Mouse (Mus musculus): ENCODE measurements at regions not wholly inside any gene's neighbourhood (a gene's known extent, or its start where the extent isn't known, plus 50 kb on each side); places are given as distances from the start of the nearest gene placed in this dataset.

- no peaks in the 10 kb centered on the region for H3K27me3 ChIP-seq (replicated peaks)
- H3K9ac ChIP-seq, result no peak overlapping the region
- peaks cover 37% of the 10 kb centered on the region for H3K4me1 ChIP-seq
- H3K27ac ChIP-seq, result peak overlapping the region; percentile 28
- no peak for ATAC-seq (replicated peaks)
- no peak overlapping the region for H3K4me3 ChIP-seq
- H3K36me3 ChIP-seq (replicated peaks), result no peaks in the 10 kb centered on the region
- 0 out of 2 replicates have a peak overlapping the region, but pooled peaks have one; percentile 9 for H3K4me2 ChIP-seq
- 11% methylated on average over 15 of the region's 15 CpGs for WGBS
- no peaks in the 10 kb centered on the region for H3K9me3 ChIP-seq
Observed at GRCm38 (mm10) chr2:173334856-173335595, 58.7 kb upstream of the Pmepa1 start.

- no peaks in the 10 kb centered on the region for H3K9me3 ChIP-seq
- peaks cover 45% of the 10 kb centered on the region for H3K4me1 ChIP-seq
- 0 out of 2 replicates have a peak, but pooled peaks have one; percentile 43 for ATAC-seq (replicated peaks)
- H3K4me2 ChIP-seq, result no peak overlapping the region
- H3K4me3 ChIP-seq, result no peak overlapping the region
- H3K9ac ChIP-seq, result no peak overlapping the region
- H3K27ac ChIP-seq, result 0 out of 2 replicates have a peak overlapping the region, but pooled peaks have one; percentile 20
- 16% methylated on average over 10 of the region's 10 CpGs for WGBS
- no peaks in the 10 kb centered on the region for H3K27me3 ChIP-seq (replicated peaks)
- H3K36me3 ChIP-seq (replicated peaks), result no peaks in the 10 kb centered on the region
Observed at GRCm38 (mm10) chr2:173335859-173336258, 59.5 kb upstream of the Pmepa1 start.

- Histone ChIP-seq H3K4me1 (peaks cover 49% of the 10 kb centered on the region), H3K27me3 (replicated peaks) (no peaks in the 10 kb centered on the region), H3K4me3 (no peak overlapping the region), H3K9ac (no peak overlapping the region), H3K36me3 (replicated peaks) (no peaks in the 10 kb centered on the region), H3K9me3 (no peaks in the 10 kb centered on the region), H3K4me2 (no peak overlapping the region), H3K27ac (no peak overlapping the region)
- WGBS, result 95% methylated on average over 5 of the region's 5 CpGs
- ATAC-seq (replicated peaks), result no peak
Observed at GRCm38 (mm10) chr2:173337666-173338065, 61.3 kb upstream of the Pmepa1 start.

- H3K9me3 ChIP-seq, result no peaks in the 10 kb centered on the region
- no peak overlapping the region for H3K4me3 ChIP-seq
- ATAC-seq (replicated peaks), result no peak
- 37% methylated on average over 5 of the region's 5 CpGs for WGBS
- no peaks in the 10 kb centered on the region for H3K27me3 ChIP-seq (replicated peaks)
- H3K9ac ChIP-seq, result no peak overlapping the region
- no peak overlapping the region; the same call in 1 of the 2 replicates for H3K27ac ChIP-seq
- H3K36me3 ChIP-seq (replicated peaks), result no peaks in the 10 kb centered on the region
- H3K4me1 ChIP-seq, result peaks cover 54% of the 10 kb centered on the region
- no peak overlapping the region for H3K4me2 ChIP-seq
Observed at GRCm38 (mm10) chr2:173338671-173339070, 62.3 kb upstream of the Pmepa1 start.

- no peak overlapping the region for H3K4me3 ChIP-seq
- H3K4me2 ChIP-seq, result no peak overlapping the region
- no peak for ATAC-seq (replicated peaks)
- no peaks in the 10 kb centered on the region for H3K27me3 ChIP-seq (replicated peaks)
- no peak overlapping the region for H3K9ac ChIP-seq
- H3K9me3 ChIP-seq, result no peaks in the 10 kb centered on the region
- 70% methylated on average over 3 of the region's 3 CpGs for WGBS
- H3K36me3 ChIP-seq (replicated peaks), result no peaks in the 10 kb centered on the region
- H3K27ac ChIP-seq, result no peak overlapping the region; the same call in 1 of the 2 replicates
- peaks cover 53% of the 10 kb centered on the region for H3K4me1 ChIP-seq
Observed at GRCm38 (mm10) chr2:173339211-173339610, 62.9 kb upstream of the Pmepa1 start.

- ATAC-seq (replicated peaks), result peak; percentile 66
Observed at GRCm38 (mm10) chr2:173340044-173340601, 63.8 kb upstream of the Pmepa1 start.

GRCm38 (mm10) chr2:173342605-173343260, 66.4 kb upstream of the Pmepa1 start:
- Histone ChIP-seq H3K9me3 (no peaks in the 10 kb centered on the region), H3K4me2 (no peak overlapping the region), H3K36me3 (replicated peaks) (no peaks in the 10 kb centered on the region), H3K4me3 (no peak overlapping the region), H3K4me1 (peaks cover 31% of the 10 kb centered on the region), H3K27me3 (replicated peaks) (no peaks in the 10 kb centered on the region), H3K27ac (no peak overlapping the region), H3K9ac (no peak overlapping the region)
- ATAC-seq (replicated peaks), result 0 out of 2 replicates have a peak, but pooled peaks have one; percentile 13
- 44% methylated on average over 16 of the region's 16 CpGs for WGBS

More at GRCm38 (mm10) chr2:173340044-173340601, 63.8 kb upstream of the Pmepa1 start:
- Histone ChIP-seq H3K9me3 (no peaks in the 10 kb centered on the region), H3K9ac (no peak overlapping the region), H3K27me3 (replicated peaks) (no peaks in the 10 kb centered on the region), H3K4me3 (0 out of 2 replicates have a peak overlapping the region, but pooled peaks have one; percentile 1), H3K4me1 (peaks cover 44% of the 10 kb centered on the region), H3K4me2 (peak overlapping the region; percentile 36), H3K27ac (peak overlapping the region; percentile 60), H3K36me3 (replicated peaks) (no peaks in the 10 kb centered on the region)
- WGBS, result 3% methylated on average over 26 of the region's 26 CpGs

GRCm38 (mm10) chr2:173343665-173344064, 67.3 kb upstream of the Pmepa1 start:
- no peak overlapping the region for H3K4me2 ChIP-seq
- no peak for ATAC-seq (replicated peaks)
- H3K36me3 ChIP-seq (replicated peaks), result no peaks in the 10 kb centered on the region
- no peaks in the 10 kb centered on the region for H3K27me3 ChIP-seq (replicated peaks)
- no peaks in the 10 kb centered on the region for H3K9me3 ChIP-seq
- no peak overlapping the region for H3K27ac ChIP-seq
- WGBS, result 85% methylated on average over 2 of the region's 2 CpGs
- no peak overlapping the region for H3K9ac ChIP-seq
- H3K4me1 ChIP-seq, result peaks cover 29% of the 10 kb centered on the region
- no peak overlapping the region for H3K4me3 ChIP-seq

GRCm38 (mm10) chr2:173344221-173344620, 67.9 kb upstream of the Pmepa1 start:
- Histone ChIP-seq H3K27me3 (replicated peaks) (no peaks in the 10 kb centered on the region), H3K4me1 (peaks cover 23% of the 10 kb centered on the region), H3K36me3 (replicated peaks) (no peaks in the 10 kb centered on the region), H3K4me2 (no peak overlapping the region), H3K27ac (no peak overlapping the region), H3K9me3 (no peaks in the 10 kb centered on the region), H3K4me3 (no peak overlapping the region), H3K9ac (no peak overlapping the region)
- WGBS, result 93% methylated on average over 5 of the region's 5 CpGs
- ATAC-seq (replicated peaks), result no peak

- H3K27ac ChIP-seq, result no peak overlapping the region
- 75% methylated on average over 11 of the region's 11 CpGs for whole genome bisulfite sequencing
- H3K27me3 ChIP-seq (replicated peaks), result no peaks in the 10 kb centered on the region
- no peaks in the 10 kb centered on the region for H3K36me3 ChIP-seq (replicated peaks)
- no peak overlapping the region for H3K4me2 ChIP-seq
- no peak overlapping the region for H3K9ac ChIP-seq
- no peak overlapping the region for H3K4me3 ChIP-seq
- peaks cover 15% of the 10 kb centered on the region for H3K4me1 ChIP-seq
- no peaks in the 10 kb centered on the region for H3K9me3 ChIP-seq
- no peak for ATAC-seq (replicated peaks)
Observed at GRCm38 (mm10) chr2:173347341-173347740, 71.0 kb upstream of the Pmepa1 start.

GRCm38 (mm10) chr2:173348757-173349156, 72.4 kb upstream of the Pmepa1 start:
- H3K27me3 ChIP-seq (replicated peaks), result no peaks in the 10 kb centered on the region
- H3K4me1 ChIP-seq, result peaks cover 12% of the 10 kb centered on the region
- WGBS, result 79% methylated on average over 3 of the region's 3 CpGs
- H3K9me3 ChIP-seq, result no peaks in the 10 kb centered on the region
- H3K4me3 ChIP-seq, result no peak overlapping the region
- no peak overlapping the region for H3K27ac ChIP-seq
- H3K36me3 ChIP-seq (replicated peaks), result no peaks in the 10 kb centered on the region
- no peak overlapping the region for H3K9ac ChIP-seq
- H3K4me2 ChIP-seq, result no peak overlapping the region
- no peak for ATAC-seq (replicated peaks)

- Histone ChIP-seq H3K27me3 (replicated peaks) (no peaks in the 10 kb centered on the region), H3K36me3 (replicated peaks) (no peaks in the 10 kb centered on the region), H3K4me3 (no peak overlapping the region), H3K27ac (no peak overlapping the region), H3K9ac (no peak overlapping the region), H3K9me3 (no peaks in the 10 kb centered on the region), H3K4me2 (no peak overlapping the region), H3K4me1 (peaks cover 12% of the 10 kb centered on the region)
- ATAC-seq (replicated peaks), result no peak
- WGBS, result 78% methylated on average over 9 of the region's 9 CpGs
Observed at GRCm38 (mm10) chr2:173349510-173349909, 73.2 kb upstream of the Pmepa1 start.
